Mouse (Mus musculus) urinary bladder, postnatal 25 days (tissue): ENCODE measurements around the gene Mthfr.

Experiments used
- DNase-seq: peaks from one replicate; pipeline ENCODE4 v3.0.0; 2022; ENCODE audit warnings: low spot score

Gene Mthfr

DNA sequence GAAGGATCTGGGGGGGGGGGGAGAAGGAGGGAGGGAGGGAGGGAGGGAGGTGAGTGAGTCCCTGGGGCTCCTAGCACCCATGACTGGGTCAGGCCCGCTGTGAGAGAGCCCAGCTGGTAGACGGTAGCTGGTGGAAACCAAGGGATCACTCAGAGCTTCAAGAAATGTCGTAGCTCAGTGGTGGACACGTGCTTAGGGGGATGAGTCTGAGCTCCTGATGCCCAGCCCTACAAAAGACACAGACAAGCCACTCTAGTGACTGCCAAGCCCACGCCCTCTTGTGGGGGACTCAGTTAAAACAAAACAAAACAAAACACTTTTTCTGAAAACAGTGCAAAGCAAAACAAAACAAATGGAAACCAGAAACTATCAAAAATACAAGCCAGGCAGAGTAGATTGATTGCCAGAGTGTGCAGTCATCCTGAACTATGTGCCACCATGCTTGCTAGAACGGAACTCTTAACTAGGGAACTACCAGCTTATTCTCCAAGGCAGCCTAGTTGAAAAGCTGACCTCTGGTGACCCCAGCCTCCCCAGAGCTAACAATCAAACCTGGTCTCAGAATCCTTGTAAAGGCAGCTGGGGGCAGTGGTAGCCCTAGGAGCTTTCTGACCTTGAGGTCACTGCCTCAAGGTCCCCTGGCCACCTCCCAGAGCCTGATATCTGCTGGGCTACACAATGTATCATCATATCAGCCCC lies 27.0 kb downstream of the Mthfr start:
- DNase-seq, result no peak

DNA sequence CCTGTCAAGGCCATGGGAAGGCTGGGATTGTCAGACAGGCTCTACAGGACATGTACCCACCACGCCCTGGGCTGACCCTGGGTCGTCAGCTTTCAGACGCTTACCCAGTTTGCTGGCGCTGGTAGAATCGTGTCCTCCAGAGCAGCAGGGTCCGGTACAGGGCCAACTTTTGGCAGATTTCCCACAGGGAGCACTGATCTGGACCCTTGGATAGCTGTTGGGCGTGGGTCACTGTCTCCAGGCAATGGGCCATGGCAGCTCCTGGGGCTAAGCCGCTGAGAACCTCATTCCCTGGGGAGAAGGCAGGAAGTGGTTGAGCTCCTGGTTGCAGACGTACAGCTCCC lies 27.5 kb downstream of the Mthfr start:
- no peak for DNase-seq

DNA sequence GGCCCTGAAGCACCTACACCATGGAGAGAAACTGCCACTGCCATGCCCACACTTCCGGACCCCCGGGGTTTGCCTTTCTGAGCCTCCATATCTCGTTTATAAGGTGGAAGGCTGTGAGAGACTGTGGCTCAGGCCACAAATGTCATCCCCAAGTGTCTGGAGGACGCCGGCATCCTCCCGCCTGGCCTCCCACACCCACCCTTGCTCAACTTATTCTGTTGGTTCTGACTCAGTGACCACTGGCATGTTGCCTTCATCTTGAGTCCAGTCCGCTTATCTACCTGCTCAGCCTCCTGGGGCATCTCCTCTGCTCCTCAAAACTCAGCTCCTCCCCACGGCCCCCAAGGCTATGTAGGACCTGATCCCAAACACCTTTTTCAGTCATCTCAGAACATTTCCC lies 28.5 kb downstream of the Mthfr start:
- DNase-seq, result no peak

DNA sequence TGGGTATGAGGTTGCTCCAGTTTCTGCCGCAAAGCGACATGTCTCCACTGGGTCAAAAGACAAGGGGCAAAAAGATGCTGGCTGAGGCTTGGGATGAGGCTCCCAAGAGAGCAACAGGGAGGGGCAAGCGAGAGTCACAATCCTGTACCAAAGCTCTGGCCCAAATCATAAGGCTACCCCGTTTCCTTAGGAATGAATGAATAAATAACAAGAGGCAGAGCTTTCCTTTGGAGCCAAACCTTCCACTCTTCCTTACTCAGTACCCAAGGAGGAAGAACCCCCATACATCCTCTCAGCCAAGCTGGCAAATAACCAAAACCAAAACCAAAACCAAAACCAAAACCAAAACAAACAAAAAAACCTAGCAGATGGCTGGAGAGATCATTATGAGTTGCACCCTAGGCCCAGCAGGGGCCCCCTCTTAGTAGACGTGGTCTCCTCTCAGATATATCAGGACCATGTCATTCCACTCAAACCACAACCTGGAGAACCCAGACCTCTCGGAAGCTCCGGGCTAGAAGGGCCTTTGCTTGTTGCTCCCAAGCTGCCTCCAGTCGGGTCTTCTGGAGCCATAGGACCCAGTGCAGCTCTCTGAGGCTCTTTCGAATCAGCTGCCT lies 30.8 kb downstream of the Mthfr start:
- DNase-seq, result no peak

DNA sequence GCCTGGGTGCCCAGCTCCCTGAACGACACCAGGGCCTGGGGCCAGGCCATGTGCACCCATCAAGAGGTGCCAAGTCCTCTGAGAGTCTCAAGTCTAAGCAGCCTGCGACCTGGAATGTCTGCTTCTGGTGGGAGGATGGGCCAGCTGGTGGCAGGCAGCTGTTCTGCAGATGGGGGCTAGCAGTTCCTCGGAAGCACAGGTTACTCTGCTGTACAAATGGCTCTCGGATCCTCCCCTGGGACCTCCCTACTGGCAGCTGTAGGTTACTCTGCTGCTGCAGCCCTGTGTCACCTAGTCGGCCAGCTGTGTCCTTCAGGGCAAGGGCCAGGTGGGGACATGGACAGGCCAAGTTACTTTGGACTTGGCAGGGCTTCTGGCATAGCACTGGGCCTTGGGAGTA lies 32.6 kb downstream of the Mthfr start:
- DNase-seq, result no peak

DNA sequence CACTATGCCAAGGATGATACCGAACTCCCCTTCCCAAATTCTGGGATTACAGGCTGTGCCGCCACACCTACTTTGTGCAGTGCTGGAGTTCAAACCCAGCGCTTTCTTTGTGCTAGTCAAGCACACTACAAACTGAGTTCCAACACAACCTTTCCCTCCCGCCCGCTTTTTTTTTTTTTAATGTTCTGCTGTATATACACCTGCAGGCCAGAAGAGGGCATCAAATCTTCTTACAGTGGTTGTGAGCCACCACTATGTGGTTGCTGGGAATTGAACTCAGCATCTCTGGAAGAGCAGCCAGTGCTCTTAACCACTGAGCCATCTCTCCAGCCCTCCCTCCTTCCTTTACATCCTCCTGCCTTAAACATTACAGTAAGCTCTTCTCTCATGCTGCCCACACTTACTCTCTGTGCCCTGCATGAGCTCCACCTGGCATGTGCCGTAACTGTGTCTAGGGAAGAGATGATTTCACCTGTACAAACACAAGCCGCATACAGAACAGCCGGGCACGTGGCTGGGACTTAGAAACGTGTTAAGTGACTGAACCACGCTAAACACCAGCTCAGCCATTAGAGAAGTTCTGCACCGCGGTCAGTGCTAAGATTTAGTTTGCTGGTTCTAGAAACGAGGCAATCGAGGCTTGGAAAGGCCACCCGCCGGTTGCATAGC lies 35.8 kb downstream of the Mthfr start:
- DNase-seq, result no peak

DNA sequence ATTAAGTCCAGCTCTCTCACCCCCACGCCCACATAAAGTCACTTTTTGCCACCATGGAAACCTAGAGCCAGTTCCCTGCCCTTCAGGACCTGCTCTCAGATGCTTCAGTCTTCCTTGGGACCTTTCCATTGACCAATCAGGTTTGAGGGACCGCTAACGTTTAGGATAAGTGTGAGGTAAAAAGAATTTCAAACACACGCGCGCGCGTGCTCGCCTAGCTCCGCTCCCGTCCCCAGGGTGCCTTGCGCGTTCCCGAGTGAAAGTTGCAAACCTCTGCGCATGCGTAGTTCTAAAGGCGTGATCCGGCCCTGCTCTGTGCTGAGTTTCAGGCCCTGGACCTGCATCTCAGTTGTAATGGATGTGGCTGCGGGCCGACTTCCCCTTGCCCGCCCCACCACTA lies 36.4 kb downstream of the Mthfr start:
- DNase-seq, result peak; percentile 56

DNA sequence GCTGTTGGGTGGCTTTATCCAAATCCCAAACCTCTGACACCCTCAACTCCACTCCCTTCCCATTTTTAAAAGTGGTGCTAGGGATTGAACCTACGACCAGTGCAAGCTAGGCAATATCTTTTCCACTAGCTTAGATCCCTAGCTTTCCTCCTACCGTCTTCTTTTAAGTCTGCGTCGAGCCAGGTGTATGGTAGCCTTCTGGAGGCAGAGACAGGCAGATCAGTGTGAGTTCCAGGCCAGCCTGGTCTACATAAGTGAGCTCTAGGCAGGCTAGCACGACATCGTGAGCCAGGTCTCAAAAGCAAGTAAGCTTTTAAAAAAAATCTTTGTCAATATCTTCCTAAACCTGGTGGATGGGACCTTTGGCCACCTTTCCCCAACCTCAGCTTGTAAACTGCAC lies 37.0 kb downstream of the Mthfr start:
- no peak for DNase-seq

DNA sequence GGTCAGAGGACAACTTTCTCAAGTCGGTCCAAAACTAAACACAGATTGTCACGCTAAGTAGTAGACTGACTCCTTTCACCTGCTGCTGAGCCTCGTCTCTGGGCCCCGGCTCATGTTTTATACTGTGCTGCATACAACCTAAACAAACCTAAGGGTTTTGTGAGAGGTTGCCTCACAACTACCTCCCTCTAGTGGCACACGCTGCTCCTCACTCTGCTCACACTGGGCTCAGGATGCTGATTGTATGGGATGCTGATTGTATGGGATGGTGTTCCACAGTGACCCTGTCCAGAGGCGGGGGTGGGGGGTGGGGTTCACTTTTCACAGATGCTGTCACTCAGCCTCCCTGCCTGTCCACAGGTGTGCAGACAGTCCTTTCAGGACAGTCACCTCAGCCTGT lies 40.3 kb downstream of the Mthfr start:
- DNase-seq, result no peak

DNA sequence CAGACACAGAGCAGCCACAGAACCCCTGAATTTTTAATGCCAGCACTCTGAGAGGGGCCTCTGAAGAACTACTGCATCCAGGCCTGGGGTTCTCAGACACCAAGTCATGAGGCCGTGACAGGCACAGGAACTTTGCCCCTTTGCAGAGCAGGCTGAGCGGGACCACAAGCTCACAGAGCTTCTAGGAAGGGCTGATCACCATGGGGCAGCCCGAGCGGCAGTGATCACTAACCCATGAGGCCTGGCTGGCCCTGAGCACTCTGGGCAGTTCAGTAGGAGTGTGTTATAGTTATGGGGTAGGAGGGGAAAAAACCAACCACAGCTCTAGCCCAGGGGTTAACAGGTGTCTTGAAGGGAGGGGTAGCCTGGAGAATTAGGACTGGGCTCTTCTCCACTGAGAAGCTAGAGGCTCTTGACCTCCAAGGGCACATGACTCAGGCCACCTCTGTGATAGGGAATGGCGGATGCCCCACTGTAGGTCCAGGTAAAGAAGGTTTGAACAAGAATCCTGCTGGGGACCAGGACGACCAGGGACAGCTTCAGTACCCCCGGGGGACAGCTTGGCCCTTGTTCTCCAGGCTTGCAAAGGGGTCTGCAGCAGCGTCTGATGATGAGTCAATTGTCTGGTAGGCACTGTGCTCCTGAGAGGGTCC lies 41.2 kb downstream of the Mthfr start:
- no peak for DNase-seq

DNA sequence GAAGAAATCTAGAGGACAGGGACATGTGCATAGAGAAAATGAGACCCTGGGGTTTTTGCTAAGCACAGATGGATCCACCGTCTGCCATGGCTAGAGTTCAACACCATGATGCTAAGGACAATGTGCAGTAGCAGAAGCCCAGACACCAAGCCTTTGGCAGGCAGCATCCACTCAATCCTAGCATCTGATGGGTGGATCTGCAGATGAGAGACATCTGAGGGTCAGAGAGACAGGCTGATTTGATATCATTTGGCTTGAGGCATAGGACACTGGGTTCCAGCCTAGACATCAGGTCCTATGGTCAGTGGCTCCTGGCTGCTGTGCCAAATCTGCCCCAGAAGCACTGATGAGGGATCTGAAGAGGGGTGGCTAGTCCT lies 41.7 kb downstream of the Mthfr start:
- DNase-seq, result no peak

DNA sequence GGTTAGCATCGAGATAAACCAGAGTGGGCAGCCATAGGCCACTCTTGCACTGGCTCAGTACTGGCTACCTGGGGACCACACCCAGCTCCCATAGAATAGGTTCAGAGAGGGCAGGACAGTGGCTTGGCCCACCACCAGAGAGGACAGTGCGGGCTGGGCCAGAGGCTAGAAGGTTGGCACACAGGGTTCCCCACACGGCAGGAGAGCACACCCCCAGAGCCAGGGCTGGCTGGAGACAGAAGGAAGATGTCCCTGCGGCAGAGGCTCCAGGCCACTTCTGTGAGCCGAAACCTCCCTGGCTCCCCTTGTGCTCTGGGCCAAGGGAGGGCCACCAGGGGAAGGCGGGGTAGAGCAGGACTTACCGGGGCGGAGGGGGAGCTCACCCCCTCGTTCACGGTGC lies 42.3 kb downstream of the Mthfr start:
- DNase-seq, result no peak

DNA sequence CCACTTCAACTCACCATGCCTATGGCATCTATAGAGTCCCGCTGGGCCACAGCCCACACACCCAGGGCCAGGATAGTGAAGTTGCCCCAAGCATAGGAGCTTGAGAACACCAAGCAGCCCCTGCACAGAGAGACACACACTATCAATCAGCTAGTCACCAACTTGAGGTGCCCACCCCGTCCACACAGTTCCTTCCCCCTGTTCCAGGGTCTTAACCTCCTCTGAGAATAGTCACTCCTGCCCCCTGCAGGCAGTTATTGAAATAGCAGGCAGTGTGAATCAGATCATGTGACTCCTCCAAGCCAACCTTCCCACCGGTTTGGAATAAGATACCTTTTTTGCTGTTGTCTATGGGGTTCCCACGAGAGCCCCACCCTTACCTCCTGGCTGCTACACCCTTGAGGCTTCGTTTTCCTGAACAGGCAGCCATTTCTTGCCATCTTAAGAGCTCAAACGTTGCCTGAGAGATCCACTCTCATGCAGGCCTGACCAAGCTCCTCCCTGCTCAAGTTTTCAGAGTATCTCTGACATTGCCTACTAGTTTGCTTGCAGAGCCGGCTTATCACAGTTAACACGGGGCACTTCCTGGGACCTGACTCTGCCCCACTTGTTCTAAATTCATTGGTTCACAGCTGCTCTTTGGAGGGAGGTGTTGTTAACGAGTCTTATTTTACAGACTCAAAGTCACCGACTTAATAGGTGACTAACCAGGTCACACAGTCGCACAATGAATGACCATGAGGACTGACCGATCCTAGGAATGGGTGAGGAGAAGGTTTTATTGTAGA lies 43.6 kb downstream of the Mthfr start:
- peak; percentile 29 for DNase-seq

DNA sequence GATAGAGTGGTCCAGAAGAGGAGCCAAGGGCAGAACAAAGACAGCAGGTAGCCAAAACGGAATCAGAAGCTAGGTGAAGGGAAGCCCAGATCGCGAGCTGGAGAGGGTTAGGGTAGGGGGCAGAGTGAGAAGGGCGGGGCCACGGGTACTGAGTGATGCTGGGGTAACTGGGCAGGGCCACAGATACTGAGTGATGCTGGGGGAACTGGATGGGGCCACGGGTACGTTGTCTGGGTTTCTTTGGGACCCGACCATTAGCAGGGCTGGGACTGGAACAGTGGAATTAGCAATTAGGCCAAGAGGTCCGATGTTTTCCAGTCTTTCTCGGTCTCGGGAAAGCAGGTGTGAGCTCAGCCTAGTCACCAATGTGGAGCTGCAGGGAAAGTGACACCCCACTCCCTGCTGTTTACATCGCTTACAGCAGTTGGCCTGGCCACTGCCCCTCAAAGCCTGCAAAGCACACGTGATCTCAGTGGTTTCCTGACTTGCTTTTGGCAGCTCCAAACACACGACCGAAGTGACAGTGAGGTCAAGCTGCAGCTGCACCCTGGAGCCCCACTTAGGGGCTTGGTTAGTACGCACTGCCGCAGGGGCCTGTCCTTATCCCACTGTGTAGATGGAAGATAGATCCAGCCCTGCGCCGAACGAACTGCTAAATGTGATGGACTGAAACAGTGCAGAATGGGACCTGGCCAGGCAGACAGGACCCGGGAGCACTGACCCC lies 44.5 kb downstream of the Mthfr start:
- DNase-seq, result no peak

DNA sequence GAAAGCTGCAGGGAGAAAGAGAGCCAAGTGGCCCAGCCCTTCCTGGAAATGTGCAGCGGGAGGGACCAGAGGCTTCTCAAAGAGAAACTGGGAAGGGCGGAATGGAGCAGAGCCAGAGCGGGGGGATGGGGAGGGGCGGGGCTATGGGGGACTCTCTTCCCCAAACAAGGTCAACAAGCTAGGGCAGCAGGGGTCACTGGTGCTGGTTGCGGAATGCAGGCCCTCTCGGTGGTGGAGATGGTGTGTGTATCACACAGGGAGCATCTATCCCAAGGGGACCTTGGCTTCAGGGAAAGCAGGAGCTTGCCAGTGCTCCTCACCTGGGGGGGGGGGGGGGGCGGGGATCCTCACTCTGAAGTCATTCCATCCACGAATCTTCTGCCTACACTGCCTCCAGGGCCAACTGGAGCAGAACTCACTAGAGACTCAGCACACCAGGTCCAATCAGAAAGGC lies 45.4 kb downstream of the Mthfr start:
- DNase-seq, result no peak

DNA sequence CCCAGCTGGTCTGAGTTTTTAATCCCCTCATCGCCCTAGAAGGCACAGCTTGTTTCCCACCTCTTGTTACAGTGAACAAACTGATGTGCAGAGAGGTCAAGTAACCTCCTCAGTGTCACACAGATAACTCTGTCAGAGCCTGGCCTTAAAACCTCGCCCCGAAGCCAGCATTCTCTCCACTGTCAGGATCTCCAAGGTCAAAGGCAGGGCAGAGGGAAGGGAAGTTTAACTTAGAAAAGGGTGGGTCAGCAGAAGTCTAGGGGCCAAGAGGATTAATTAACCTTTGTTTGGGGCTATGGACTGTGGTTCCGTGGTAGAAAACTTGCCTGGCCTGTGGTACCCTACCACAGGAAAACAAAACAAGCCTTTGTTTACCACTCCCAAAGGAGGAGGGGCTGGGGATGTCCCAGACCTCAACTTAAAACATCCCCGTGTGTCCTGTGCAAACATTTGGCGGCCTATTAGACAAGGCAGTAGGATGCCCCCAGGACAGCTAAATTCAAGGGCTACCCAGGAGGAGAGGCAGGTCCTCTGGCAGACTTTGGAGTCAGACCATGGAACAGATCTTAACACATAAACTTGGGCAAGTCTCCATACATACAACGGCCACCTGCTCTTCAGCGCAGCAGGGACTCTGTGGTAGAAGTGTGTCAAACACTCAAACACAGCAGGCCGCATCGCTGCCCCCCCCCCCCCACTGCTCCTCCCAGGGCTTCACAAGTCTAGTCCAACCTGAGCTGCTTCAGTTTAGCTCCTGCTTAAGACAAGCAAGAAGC lies 46.4 kb downstream of the Mthfr start:
- no peak for DNase-seq

DNA sequence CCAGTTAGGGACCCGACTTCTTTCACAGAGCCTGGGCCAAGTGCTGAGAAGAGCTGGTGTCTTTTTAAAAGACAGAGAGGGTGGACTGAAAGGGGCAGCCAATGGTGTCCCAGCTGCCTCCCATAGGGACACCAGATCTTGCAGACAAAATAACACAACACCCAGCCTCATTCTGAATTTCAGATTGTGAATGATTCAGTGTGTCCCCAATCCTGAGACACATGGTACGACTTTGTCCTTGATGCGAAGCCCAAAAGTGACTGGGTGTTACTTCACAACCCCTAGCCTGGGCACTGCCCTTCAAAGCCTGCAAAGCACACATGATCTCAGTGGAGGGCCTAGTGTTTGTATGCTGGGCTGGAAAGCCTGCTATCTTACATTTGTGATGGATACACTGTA lies 47.0 kb downstream of the Mthfr start:
- no peak for DNase-seq

DNA sequence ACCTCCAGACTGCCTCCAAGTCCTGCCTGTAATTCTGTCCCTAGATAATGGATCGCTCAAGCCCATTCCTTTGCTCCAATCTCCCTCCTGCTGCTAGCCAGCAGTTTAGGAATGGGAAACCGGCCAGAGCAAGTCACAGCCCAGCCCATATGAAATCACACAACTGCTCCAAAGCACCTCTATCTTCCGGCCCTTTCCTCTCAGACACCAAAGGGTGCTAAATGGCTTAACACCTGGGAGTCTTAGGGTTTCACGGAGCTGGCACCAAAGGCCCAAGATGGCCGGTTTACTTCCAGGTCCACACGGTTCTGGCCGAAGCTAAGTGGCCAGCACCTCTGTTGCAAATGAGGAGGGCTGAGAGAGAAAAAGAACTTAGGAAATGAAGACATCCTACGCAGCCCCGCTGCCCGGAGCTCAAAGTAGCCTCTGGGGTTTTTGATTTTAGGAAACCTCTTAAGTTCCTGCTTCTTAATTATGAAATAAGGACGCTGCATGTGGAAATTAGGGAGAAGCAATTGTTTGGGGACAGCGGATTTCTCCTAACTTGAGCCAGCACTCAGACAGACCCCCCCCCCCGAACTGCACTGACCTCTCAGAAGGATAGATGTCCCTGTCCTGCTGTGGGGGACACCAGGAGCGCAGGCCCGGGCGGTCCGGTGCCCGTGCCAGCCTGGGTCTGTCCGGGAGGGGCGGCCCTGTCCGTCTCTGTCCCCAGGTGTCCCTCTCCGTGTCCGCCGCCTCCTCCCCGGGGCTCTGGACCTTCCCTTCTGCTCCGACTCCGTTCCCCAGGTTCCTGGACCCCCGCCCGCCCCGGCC lies 48.4 kb downstream of the Mthfr start:
- DNase-seq, result peak; percentile 43

DNA sequence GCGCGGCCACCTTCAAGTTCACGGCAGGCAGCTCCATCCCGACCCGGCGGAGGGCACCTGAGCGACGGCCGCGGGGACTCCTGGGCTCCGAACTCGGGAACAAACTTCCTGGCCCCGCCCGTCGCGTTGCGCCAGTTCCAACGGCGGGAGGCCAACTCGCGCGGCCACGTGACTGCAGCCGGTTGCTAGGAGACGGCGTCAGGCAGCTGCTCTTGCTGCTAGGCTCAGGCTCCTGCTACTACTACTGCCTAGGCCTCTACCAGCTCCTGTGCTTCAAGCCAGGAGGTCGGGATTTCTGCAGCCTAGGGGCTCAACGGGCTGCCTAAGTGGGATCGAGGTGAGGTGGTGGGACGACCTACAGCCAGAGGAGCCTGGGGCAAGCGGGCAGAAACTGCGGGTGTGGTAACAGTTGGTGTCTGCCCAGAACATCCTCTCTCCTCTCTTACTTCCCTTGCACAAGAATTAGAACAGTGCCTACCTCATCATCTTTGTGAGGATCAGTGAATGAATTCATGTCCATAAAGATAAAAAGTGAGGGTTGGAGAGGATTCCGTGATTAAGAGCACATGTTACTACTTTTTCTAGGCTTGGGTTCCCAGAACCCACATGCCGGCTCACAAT lies 49.1 kb downstream of the Mthfr start, which contains the start of gene Agtrap:
Agtrap (minus strand) TSS at position 125 of the 621 bp plus-strand sequence.
- DNase-seq, result peak; percentile 94
